ENCODE assay signal across 8 mouse cellular contexts in the genomic region with DNA sequence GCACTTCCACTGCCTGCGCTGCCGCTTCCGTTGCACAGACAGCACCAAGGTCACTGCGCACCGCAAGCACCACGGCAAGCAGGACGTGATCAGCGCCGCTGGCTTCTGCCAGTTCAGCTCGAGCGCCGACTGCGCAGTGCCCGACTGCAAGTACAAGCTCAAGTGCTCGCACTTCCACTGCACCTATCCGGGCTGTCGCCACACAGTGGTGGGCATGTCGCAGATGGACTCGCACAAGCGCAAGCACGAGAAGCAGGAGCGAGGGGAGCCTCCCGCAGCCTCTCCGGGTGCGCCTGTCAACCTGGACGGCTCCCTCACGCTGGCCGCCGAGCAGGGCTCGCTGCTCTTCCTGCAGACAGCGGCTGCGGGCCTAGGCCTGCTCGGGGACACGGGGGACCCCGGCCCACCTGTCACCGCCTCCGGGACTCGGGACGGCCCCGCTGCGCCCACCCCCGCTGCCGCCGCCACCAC.
DNase-seq lines count a peak whose midpoint lies in the region; ATAC-seq and TF ChIP-seq lines count a peak whose summit lies in the region.

No protein-coding gene starts in this region.

- peak overlapping the region; percentile 65 for H3K27ac ChIP-seq in heart, postnatal 0 days (ENCODE audit: low read depth)
- H3K27ac ChIP-seq in forebrain, embryonic 15.5 days (replicated peaks), result no peak overlapping the region
- no peak overlapping the region for H3K27ac ChIP-seq in limb, embryonic 11.5 days (replicated peaks; ENCODE audit: low read depth, low read length)
- peak overlapping the region; percentile 13; the same call in 1 of the 2 replicates for H3K27ac ChIP-seq in neural tube, embryonic 15.5 days (replicated peaks)

- H3K4me2 ChIP-seq in heart, postnatal 0 days (ENCODE audit: low read depth, low read length), result peak overlapping the region; percentile 43
- peak overlapping the region; percentile 89 for H3K4me2 ChIP-seq in forebrain, embryonic 15.5 days (replicated peaks)
- H3K4me2 ChIP-seq in limb, embryonic 11.5 days (ENCODE audit: low read depth, severe bottlenecking), result peak overlapping the region; percentile 76
- peak overlapping the region; percentile 75 for H3K4me2 ChIP-seq in neural tube, embryonic 15.5 days

- H3K36me3 ChIP-seq in heart, postnatal 0 days (replicated peaks; ENCODE audit: control insufficient read depth, insufficient read depth, low read length), result peaks cover 54% of the 10 kb centered on the region
- H3K36me3 ChIP-seq in forebrain, embryonic 15.5 days, result no peaks in the 10 kb centered on the region
- H3K36me3 ChIP-seq in limb, embryonic 11.5 days (ENCODE audit: control insufficient read depth, insufficient read depth, low read length), result no peaks in the 10 kb centered on the region
- no peaks in the 10 kb centered on the region for H3K36me3 ChIP-seq in neural tube, embryonic 15.5 days

- TF ChIP-seq CTCF in heart, postnatal 0 days (IDR thresholded peaks at IDR 0.05; ENCODE audit: low read depth), result no peak

- peaks cover 13% of the 10 kb centered on the region for H3K27me3 ChIP-seq in heart, postnatal 0 days (ENCODE audit: control insufficient read depth, insufficient read depth, low read length)
- H3K27me3 ChIP-seq in forebrain, embryonic 15.5 days, result peaks cover 37% of the 10 kb centered on the region; the same call in 1 of the 2 replicates
- peaks cover 37% of the 10 kb centered on the region for H3K27me3 ChIP-seq in limb, embryonic 11.5 days (ENCODE audit: control insufficient read depth, insufficient read depth, low read length)
- H3K27me3 ChIP-seq in neural tube, embryonic 15.5 days (replicated peaks), result peaks cover 53% of the 10 kb centered on the region

- H3K4me3 ChIP-seq in heart, postnatal 0 days (ENCODE audit: low read depth, low read length), result peak overlapping the region; percentile 24
- H3K4me3 ChIP-seq in forebrain, embryonic 15.5 days, result peak overlapping the region; percentile 42
- peak overlapping the region; percentile 33 for H3K4me3 ChIP-seq in limb, embryonic 11.5 days (ENCODE audit: low read depth, low read length)
- peak overlapping the region; percentile 40 for H3K4me3 ChIP-seq in neural tube, embryonic 15.5 days (replicated peaks)

- DNase-seq in heart, postnatal 0 days (ENCODE audit: low spot score), result no peak
- no peak for DNase-seq in heart, adult 9 months (ENCODE audit: low spot score in 2 of 2)
- DNase-seq in adrenal gland, adult 2 months, result peak; percentile 82
- DNase-seq in limb, embryonic 11.5 days (ENCODE audit: low spot score), result peak; percentile 69
- no peak for DNase-seq in urinary bladder, adult 18-20 months (ENCODE audit: low spot score in 2 of 2)

- WGBS in heart, postnatal 0 days, result 19% methylated on average over 44 of the region's 44 CpGs
- WGBS in forebrain, embryonic 15.5 days, result 2% methylated on average over 42 of the region's 44 CpGs
- WGBS in limb, embryonic 11.5 days, result 1% methylated on average over 41 of the region's 44 CpGs
- 5% methylated on average over 44 of the region's 44 CpGs for WGBS in neural tube, embryonic 15.5 days

- no peaks in the 10 kb centered on the region for H3K9me3 ChIP-seq in heart, postnatal 0 days (replicated peaks; ENCODE audit: control insufficient read depth, low read length)
- no peaks in the 10 kb centered on the region for H3K9me3 ChIP-seq in forebrain, embryonic 15.5 days
- H3K9me3 ChIP-seq in limb, embryonic 11.5 days (ENCODE audit: control insufficient read depth, low read length), result no peaks in the 10 kb centered on the region
- H3K9me3 ChIP-seq in neural tube, embryonic 15.5 days (replicated peaks), result no peaks in the 10 kb centered on the region

- H3K9ac ChIP-seq in heart, postnatal 0 days (replicated peaks; ENCODE audit: low read depth, low read length), result no peak overlapping the region
- peak overlapping the region; percentile 47 for H3K9ac ChIP-seq in forebrain, embryonic 15.5 days (replicated peaks)
- H3K9ac ChIP-seq in limb, embryonic 11.5 days (ENCODE audit: low read length), result 0 out of 2 replicates have a peak overlapping the region, but pooled peaks have one; percentile 43
- peak overlapping the region; percentile 44 for H3K9ac ChIP-seq in neural tube, embryonic 15.5 days (replicated peaks)

- no peak for ATAC-seq in heart, postnatal 0 days (ENCODE audit: insufficient read depth, low read depth)
- ATAC-seq in forebrain, embryonic 15.5 days (replicated peaks), result peak; percentile 16
- ATAC-seq in limb, embryonic 11.5 days (ENCODE audit: insufficient number of reproducible peaks, low FRiP score, low TSS enrichment, low read depth), result no peak
- ATAC-seq in neural tube, embryonic 15.5 days (ENCODE audit: low FRiP score), result peak; percentile 30; the same call in 1 of the 2 replicates
- ATAC-seq in erythroid progenitor cell, adult 5-6 weeks (replicated peaks; ENCODE audit: low FRiP score, poor library complexity, severe bottlenecking), result no peak

- no peak for TF ChIP-seq EP300 in heart, postnatal 0 days (IDR thresholded peaks at IDR 0.05; ENCODE audit: low read depth)

- H3K4me1 ChIP-seq in heart, postnatal 0 days (ENCODE audit: control insufficient read depth, insufficient read depth), result peaks cover 30% of the 10 kb centered on the region
- peaks cover 46% of the 10 kb centered on the region for H3K4me1 ChIP-seq in forebrain, embryonic 15.5 days
- H3K4me1 ChIP-seq in limb, embryonic 11.5 days (ENCODE audit: control insufficient read depth, insufficient read depth, low read length), result peaks cover 55% of the 10 kb centered on the region
- peaks cover 29% of the 10 kb centered on the region for H3K4me1 ChIP-seq in neural tube, embryonic 15.5 days

Comparison
In these comparisons a context has a peak if more than half of its experiments do, and no peak if none do; other contexts are left out.
1. ATAC-seq: peak in forebrain, embryonic 15.5 days (single experiment) and neural tube, embryonic 15.5 days (single experiment); none in heart, postnatal 0 days (single experiment), limb, embryonic 11.5 days (single experiment) and erythroid progenitor cell, adult 5-6 weeks (single experiment).
2. DNase-seq: peak in adrenal gland, adult 2 months (single experiment) and limb, embryonic 11.5 days (single experiment); none in heart, postnatal 0 days (single experiment), heart, adult 9 months (0 of 2) and urinary bladder, adult 18-20 months (0 of 2).
3. H3K27ac ChIP-seq: peak in heart, postnatal 0 days (single experiment) and neural tube, embryonic 15.5 days (single experiment); none in forebrain, embryonic 15.5 days (single experiment) and limb, embryonic 11.5 days (single experiment).
4. Peak in every context shown above with its lines, with median percentiles within 50 percentile points of each other: H3K4me2 ChIP-seq and H3K4me3 ChIP-seq.